Mouse (Mus musculus): ENCODE results near the gene Plscr5.
"Not testable (repeated sequence)": the region's sequence is repeated elsewhere in the genome, so short reads cannot be mapped to it uniquely, and the experiment has no call there.

Gene Plscr5

DNA sequence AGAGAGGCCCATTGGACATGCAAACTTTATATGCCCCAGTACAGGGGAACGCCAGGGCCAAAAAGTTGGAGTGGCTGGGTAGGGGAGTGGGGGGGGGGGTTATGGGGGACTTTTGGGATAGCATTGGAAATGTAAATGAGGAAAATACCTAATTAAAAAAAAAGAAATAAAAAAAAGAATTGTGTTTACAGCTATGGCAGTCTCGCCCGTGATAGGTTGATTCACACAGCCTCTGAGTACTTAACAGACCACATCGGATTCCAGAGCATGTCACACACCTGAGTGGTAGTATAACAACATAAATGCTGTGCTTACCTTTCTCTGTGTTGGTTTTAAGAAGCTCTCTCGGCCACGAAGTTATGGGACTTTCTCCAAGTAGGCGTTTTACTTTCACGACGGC, at the start of gene Plscr5:
TSS of gene Plscr5 (plus strand) at position 301 of the 400 bp plus-strand sequence.
- DNase-seq (ENCODE audit: low read depth, low spot score): not testable (repeated sequence)

DNA sequence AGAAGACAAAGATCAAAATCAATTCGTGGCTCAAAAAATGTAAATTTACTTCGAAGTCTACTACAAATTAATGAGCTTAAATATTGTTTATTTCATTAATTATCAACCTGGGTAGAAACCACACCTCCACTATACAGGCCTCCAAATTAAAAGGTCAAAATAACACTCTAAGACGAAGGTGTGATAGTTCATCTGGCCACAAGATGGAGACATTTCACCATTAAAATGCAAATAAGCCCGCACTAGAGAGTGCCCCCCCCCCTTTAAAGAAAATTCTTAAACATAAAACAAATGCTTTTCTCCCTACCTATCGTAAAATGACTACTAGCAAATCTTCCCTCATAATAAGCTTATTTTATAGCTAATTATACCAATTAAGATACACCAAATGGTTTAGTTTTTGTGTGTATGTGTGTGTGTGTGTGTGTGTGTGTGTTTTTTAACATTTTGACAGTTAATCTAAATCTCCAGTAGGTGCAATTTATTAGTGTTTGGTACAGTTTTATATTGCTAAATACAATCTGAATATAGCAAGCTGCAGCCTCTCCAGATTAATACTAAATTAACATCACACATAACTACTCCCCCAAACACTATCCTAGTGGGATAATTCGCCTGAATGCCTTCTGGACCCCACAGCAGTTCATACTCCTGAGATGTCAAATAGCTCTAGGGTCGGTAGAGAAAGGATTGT, 45.0 kb upstream of the Plscr5 start:
- peak; percentile 24 for DNase-seq (ENCODE audit: low read depth, low spot score)

DNA sequence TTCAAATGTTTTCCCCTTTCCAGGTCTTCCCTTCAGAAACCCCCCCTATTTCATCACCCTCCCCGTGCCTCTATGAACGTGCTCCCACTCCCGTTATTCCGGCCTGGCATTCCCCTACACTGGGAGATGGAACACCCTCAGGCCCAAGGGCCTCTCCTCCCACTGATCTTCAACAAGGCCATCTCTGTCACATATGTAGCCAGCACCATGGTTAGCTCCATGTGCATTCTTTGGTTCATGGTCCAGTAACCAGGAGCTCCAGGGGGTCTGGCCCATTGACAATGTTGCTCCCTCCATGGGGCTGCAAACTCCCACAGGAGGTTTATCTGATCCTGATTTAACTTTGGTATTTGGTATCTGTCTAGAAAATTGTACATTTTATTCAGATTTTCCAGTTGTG, 30.5 kb upstream of the Plscr5 start:
- peak; percentile 15 for DNase-seq (ENCODE audit: low read depth, low spot score)

DNA sequence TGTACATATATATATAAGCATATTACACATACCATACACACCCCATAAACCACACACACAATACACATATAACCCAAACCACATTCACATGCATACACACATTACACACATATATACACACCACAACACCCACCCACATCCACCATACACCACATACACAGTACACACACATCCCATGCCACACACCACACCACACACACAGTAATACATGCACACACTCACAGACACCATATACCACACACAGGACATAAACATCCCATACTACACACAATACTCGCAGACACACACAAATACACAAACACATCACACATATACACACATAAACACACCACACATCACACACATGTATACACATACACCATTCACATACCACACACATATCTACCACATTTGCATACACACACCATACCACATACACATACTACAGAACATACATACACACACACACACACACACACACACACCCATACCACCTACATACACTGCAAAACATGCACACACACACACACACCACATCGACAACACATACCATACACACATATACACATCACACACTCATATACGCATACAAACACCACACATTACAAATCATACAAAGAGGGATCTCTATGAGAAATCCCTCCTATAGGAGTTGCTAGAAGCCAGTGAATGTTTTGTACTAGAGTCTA, 19.3 kb upstream of the Plscr5 start:
- DNase-seq (ENCODE audit: low read depth, low spot score): no peak

DNA sequence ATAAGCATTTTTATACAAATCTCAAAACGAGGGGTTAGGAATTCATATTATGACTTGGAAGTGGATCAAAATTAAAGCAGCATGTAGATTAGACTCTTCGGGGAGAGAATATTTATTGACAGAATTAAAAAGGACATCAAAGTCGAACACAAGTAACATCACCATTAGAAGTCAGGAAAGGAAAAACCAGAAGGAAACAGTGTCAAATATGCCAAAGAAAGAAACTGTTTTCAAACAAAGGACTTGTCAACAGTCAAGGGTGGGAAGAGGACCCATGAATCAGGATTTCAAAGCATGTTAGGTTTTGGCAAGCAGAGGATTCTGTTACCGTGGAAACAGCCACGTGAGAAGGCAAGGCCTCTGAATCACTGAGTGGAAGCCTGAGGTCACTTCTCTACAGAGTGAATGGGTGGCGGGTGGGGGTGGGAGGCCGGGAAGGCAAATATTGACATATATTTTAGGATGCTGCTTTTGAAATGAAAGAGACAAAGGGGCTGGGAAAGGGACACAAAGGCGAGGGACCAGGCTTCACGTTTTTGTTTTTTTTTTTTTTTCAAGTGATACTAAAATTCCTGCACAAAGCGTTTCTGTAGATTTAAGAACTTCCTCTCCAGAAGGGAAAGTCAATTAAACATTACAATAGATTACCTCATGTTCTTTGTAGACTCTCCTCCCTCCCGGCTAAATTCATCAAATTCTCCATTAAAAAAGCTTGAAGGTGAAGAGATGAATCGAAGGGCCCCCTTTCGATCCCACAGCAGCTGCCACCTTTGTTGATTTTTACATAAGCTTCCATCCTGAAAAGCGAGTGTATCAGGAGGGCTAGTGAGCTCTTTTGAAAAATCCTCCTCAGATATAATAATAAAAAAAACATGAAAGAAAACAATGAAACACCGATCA, 18.3 kb upstream of the Plscr5 start:
- DNase-seq (ENCODE audit: low read depth, low spot score): peak; percentile 37

DNA sequence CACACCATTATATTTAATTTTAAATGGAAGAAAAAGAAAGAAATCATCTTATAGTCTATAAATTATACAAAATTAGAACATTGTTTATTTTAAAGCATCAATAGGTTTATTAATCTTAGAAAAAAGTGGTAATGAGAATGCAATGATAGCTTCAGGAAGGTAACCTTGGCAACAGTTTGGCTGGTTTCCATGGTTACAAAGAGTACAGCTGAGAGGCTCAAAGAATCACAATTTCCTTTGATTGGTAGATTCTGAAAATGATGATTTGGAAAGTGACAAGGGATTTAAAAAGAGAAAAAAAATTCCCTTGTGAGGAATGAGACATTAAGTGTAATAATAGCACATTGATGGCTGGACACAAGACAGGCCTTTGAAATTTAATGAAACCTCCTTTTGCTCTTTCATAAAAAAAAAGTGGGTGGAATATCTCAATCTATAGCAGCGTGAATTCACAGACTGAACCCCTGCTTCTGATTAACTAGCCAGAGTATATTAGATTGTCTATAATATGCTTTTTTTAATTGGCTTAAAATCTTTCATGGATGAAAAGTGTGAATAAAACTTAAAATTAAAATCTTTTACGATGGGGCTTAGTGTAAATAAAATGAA, 13.8 kb upstream of the Plscr5 start:
- DNase-seq (ENCODE audit: low read depth, low spot score): no peak

DNA sequence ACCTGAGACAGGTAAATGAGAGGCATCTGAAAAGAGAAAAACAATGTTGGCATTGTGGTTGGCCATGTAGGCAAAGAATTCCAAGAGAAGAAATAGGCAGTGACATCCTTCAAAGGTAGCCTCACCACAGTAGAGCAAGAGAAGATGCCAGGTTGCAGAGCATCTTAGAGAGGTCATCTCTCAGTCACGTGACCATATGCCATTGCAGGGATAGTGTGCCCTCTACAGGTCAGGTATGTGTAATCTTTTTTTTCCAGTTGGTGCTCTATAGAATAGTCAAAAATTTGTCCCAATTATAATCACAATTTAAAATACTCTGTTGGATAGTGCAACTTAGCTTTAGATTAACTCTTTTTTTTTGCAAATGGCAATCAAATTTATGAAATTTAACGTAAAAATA, 1.4 kb upstream of the Plscr5 start:
- peak; percentile 13 for DNase-seq (ENCODE audit: low read depth, low spot score)

DNA sequence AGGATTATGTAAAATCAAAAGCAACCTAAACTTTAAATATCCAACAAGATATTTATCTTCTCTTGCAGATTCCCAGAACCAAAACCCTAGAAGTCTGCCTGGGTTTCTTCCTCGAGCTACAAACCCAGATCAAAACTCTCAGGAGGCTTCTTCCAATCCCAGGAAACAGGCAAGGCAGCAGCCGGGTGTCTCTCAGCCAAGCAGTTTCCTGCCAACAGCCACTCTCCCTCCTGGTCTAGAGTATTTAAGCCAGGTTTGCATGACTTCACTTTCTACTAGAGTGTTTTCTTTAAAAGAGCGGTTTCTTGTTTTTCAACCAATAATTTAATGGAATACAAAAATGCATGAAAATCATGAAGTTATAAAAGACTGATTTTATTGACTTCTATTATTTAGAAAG, 5.7 kb downstream of the Plscr5 start:
- no peak for DNase-seq (ENCODE audit: low read depth, low spot score)

DNA sequence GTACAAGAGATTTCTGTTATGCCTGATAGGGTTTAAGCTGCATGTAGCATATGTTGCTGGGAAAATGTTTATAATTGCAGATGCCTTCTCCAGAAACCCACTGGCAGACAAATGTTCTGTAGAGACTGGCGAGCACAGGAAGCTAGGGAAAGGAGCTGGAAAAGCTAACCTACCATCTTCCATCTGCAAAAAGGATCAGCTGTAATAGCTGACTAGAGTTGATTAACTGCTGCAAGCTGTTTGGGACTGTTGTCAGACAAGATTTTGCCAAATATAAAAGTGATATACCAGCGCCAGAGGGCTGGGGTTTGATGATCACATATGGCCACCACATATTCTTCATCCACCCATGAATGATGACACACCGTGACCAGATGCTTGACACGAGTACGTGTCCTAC, 6.8 kb downstream of the Plscr5 start:
- DNase-seq (ENCODE audit: low read depth, low spot score): no peak

DNA sequence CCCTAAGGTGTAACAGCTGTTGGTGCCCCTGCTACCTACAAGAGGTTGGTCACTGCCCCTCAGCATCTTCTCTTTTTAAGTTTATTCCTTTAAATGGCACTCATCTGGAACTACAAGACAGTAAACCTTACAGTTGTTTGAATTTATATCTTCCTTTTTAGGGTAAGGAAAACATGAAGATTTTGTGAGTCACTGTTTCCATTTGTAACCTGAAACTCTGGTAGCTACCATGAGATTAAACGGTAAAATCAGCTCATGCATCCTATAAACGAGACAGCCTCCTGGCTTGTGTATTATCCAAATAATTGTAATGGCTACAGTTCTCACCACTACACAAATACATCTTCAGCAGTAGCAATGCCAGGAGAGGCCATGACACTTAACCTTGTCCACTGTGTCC, 11.7 kb downstream of the Plscr5 start:
- no peak for DNase-seq (ENCODE audit: low read depth, low spot score)

DNA sequence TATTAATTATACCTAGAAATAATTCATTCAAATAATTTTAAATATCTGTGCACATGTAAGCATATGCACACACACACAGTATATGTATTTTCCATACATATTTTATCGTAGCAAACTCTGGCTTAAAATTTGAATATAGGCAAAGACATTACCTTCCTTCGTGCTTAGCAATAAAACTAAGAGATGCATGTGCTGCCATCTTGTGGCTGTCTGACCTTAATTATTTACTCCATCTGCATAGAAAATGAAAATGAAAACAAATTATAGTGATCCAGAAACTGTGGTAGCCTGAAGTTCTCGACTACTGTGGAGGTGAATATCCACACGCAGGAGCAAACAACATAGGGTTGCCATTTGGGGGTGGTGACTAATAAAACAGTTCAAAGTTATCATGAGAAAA, 14.6 kb downstream of the Plscr5 start:
- peak; percentile 20 for DNase-seq (ENCODE audit: low read depth, low spot score)

DNA sequence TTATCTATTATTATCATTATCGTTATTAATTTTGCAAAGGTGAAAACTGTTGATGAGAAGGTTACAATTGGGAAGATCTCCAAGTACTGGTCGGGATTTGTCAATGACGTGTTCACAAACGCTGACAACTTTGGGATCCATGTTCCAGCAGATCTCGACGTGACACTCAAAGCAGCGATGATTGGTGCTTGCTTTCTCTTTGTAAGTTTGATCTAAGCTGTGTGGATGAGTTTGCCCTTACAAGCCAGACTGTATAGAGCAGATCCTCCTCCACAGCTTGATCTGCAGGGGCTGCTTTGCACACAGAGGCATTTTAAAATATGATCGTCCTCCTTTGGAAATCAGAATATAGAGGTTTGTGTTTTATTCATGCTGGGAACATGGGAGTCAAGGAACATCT, 15.0 kb downstream of the Plscr5 start:
- no peak for DNase-seq (ENCODE audit: low read depth, low spot score)

DNA sequence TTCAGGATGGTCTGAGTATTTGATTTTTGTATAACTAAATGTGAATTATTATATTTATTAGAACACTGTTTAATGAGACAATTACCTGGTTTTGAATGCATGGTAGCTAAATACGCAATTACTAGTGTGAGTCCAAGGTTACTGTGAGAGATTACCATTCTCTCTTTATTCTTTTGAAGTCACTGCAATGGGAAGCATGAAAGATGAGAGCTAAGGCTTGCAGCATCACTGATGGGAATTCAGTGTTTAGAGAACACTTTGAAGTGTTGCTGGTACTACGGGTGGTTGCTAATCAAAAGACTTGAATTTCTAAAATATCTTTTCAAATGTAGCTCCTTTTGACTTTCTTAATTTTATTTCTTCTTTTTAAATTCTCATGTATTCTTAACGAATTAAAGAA, 17.1 kb downstream of the Plscr5 start:
- no peak for DNase-seq (ENCODE audit: low read depth, low spot score)

DNA sequence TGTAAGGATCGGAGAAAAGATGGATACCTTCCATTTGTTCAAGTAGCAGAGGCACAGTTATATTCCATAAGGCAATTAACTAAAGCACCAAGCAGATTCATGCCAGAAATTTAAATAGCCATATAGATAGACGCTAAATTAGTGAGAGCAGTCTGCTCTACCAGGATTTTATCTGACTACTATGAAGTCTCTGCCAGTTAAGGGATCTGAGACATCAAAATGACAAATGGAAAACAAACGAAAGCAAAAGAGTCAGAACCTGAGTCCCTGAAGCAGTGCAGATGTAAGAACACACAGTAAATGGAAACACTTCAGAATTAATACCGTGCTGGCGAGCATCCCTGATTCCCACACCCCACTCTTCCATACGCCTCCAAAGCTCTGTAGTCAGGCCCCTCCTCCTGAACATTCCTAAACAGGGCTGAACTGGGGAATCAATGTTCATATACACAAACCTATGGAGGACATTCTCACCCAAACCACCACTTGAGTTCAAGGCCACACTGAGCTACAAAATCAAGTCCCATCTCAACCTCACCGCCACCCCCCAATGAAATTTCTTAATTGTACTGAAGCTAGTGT, 17.7 kb downstream of the Plscr5 start:
- DNase-seq (ENCODE audit: low read depth, low spot score): no peak

DNA sequence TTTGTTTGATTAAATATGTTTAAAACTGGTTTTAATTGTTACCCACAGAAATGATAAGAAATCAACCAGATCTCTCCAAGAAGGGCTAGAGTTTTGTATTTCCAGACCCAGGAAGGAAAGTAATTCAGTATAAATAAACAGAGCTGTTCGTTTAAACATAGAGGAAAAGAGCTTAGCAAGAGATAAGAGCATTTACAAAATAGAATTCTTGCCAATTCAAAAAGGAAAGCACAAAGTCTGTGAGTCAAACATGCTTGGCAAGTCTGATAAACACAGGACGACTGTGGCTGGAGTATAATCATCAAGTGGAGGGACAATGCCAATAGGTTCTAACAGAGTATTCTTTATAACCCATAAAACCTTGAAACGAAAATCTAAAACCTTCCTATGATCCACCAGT, 18.3 kb downstream of the Plscr5 start:
- DNase-seq (ENCODE audit: low read depth, low spot score): no peak

DNA sequence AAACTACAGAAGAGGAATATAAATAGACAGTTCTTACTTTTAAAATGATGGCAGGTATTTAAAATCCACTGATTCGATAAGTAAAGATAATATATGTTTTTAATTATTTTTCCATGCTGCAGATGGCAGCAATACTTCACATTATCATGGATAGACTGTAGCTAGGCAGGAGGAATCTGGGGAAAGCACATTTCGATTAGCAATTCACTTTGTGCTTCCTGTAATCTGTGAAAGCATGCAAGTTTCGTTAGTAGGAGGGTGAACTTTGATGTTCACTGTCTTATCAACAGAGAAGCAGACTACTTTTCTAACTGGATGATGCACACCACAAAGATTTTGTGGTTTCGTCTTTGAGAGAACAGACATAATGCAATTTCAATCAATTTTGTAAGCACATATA, 24.7 kb downstream of the Plscr5 start:
- DNase-seq (ENCODE audit: low read depth, low spot score): no peak

DNA sequence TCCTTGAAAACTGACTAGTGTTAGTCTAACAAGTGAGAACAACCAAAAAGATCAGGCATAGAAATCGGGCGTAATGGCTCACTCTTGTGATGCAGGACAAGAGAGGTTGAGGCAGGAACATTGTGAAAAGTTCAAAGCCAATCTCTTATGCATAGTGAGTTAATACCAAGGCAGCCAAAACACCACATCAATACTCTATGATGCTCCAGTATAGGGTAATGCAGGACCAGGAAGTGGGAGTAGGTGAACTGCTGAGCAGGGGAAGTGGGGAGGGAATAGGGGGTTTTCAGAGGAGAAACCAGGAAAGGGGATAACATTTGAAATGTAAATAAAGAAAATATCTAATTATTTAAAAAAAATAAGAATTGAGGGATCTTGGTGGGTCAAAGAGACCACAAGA, 25.2 kb downstream of the Plscr5 start:
- no peak for DNase-seq (ENCODE audit: low read depth, low spot score)

DNA sequence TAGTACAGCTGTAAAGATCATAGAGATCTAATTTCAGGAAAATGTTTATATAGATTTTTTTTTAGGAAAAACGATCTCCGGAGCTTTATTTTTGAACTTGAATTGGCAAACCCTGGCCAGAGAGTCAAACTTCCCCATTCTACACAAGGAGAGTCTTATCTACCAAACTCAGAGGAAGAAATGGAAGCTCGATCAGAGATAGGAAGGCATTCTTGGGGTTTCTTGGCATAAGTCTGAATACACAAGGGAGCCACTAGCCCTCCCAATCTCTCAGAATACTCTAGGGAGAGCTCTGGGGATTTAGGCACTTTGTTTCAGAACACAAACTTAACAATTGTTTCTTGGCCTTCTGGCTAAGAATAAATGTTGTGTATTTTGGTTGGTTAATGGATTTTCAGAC, 27.4 kb downstream of the Plscr5 start:
- no peak for DNase-seq (ENCODE audit: low read depth, low spot score)

DNA sequence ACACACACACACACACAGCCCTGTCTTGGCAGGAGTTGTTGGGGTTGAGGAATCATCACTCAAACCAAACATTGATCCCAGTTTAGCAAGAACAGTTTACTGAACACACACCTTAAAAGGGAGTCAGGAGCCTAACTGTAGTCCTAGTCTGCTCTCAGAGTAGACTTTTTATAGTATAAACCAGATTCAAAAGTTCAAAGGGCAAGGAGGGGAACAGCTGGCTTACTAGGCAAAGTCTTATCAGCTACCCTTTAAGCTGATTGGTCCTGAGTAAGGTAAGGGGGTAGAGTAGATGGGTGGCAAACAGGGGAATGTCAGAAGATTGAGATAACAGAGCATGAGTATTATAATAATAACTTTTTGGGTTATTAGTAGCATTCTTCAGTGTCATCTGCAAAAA, 28.7 kb downstream of the Plscr5 start:
- DNase-seq (ENCODE audit: low read depth, low spot score): no peak

DNA sequence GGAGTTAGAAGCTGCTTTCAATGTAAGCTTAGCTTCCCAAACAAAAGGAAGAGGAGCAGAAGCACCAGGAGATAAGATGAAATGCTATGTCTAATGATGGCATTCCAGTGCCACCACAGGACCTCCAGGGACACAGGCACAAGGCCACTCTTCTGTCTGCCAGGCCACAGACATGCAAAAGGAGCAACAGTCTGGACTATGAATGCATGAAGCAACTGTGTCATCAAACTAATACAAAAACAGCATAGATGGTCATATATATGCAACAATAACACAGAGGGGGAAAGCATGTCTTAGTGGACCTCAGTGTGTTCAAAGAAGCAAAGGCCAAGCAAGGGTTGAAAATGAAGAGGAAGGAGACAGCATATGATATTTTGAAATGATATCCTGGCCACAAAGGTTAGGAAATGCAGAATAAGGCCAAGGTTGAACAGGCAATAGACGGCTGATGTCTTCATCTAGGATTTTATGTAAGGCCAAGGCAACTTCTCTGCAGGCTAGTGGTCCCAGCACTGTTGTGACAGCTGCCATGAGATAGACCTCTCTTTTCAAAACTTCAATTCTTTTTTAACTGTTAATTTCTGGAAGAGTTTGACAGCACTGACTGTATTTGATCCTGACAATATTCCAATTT, 32.0 kb downstream of the Plscr5 start:
- no peak for DNase-seq (ENCODE audit: low read depth, low spot score)

DNA sequence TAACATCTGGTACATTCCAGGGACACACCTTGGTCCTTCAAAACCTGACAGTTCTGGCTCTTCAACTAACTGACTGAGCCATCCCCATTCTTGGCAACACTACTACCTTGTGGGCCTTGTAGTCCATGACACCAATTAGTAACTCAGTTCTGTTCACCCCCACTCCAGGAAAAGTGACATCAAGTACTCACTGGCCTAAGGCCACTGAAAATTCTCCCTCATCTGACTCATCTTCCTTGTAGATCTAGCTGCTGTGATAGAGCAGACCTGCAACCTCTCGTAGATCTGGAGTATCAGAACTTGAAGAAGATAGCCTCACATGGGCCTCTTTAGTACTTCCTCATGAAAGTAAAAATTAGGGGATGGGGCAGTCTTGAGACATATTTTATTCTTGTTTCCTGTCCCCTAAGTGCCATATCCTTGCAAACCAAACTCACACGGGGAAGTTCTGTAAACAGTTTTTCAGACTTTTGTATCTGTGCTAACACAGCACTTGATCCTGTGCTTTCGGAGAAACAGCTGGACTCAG, 33.5 kb downstream of the Plscr5 start:
- no peak for DNase-seq (ENCODE audit: low read depth, low spot score)

Measured in ES-CJ7 (cell line).